Mouse (Mus musculus) liver, embryonic 13.5 days (tissue): ENCODE measurements around the gene Zfp667. TPM values are rescaled to one million over a fixed set of nuclear protein-coding genes. Genes with fewer than 3 reads are reported as not detected.
"Not testable (repeated sequence)": the region's sequence is repeated elsewhere in the genome, so short reads cannot be mapped to it uniquely, and the experiment has no call there.

Experiments
- ATAC-seq: fragments of 200-750 bp; cut with Nextera tagmentation; 2 replicates; pipeline ENCODE4 v1.8.0; 2017; ENCODE audit warnings: low read depth, mild to moderate bottlenecking, moderate number of reproducible peaks, moderate library complexity
- DNase-seq: peaks from one replicate; pipeline ENCODE4 v3.0.0; 2022
- H3K27ac ChIP-seq: fragments of 300-500 bp; sonication (generic); 2 replicates; pipeline ENCODE4 v1.5.1; 2015; ENCODE audit warnings: moderate library complexity, mild to moderate bottlenecking, inconsistent platforms
- H3K27me3 ChIP-seq: fragments of 300-500 bp; sonication (generic); 2 replicates; pipeline ENCODE4 v1.6.1; 2015; ENCODE audit warnings: mild to moderate bottlenecking, inconsistent platforms
- H3K36me3 ChIP-seq: fragments of 300-500 bp; sonication (generic); 2 replicates; pipeline ENCODE4 v1.6.1; 2015; ENCODE audit warnings: mild to moderate bottlenecking, inconsistent platforms
- H3K4me1 ChIP-seq: fragments of 300-500 bp; sonication (generic); replicated peaks from 2 replicates; pipeline ENCODE4 v1.6.1; 2015; ENCODE audit warnings: inconsistent platforms
- H3K4me2 ChIP-seq: fragments of 300-500 bp; sonication (generic); 2 replicates; pipeline ENCODE4 v1.6.1; 2015; ENCODE audit warnings: inconsistent platforms, mild to moderate bottlenecking, moderate library complexity
- H3K4me3 ChIP-seq: fragments of 300-500 bp; sonication (generic); replicated peaks from 2 replicates; pipeline ENCODE4 v1.5.1; 2015; ENCODE audit warnings: mild to moderate bottlenecking, inconsistent platforms
- H3K9ac ChIP-seq: fragments of 300-500 bp; sonication (generic); 2 replicates; pipeline ENCODE4 v1.6.1; 2015; ENCODE audit warnings: mild to moderate bottlenecking, inconsistent platforms
- H3K9me3 ChIP-seq: fragments of 300-500 bp; sonication (generic); replicated peaks from 2 replicates; pipeline ENCODE4 v1.6.1; 2016; ENCODE audit warnings: inconsistent platforms
- WGBS: fragments of 180-500 bp; shearing (Covaris S2); methylation state at CpG from one replicate; pipeline ENCODE4 v1.1.7; 2015; ENCODE audit not compliant: insufficient replicate concordance; 5-methylcytosine and 5-hydroxymethylcytosine counted together
- polyA plus RNA-seq: library from polyadenylated mRNA; unstranded; fragments of >200 nt; fragmentation: Nextera tagmentation; extraction: Ambion mirVana; gene quantifications from 2 replicates; pipeline ENCODE4 v1.2.1, GENCODE M21; 2015

Gene Zfp667
- polyA plus RNA-seq, 1 experiment from 2014 or later, result 7.6 TPM

DNA sequence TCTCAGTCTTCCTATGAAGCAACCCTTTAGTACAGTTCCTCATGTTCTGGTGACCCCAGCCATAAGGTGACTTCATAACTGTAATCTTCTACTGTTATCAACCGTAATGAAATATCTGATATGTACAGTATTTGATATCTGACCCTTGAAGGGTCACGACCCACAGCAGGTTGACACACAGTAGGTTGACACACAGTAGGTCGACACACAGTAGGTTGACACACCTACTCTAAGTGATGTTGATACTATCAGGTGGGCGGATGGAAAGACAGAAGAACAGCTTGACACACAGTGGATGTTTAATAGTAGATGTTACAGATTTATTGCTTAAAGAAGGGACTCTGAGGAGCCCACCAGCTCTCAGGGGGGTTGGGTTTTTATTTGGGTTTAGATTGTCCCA, 23.4 kb upstream of the Zfp667 start:
- no peaks in the 10 kb centered on the region for H3K27me3 ChIP-seq
- WGBS, result 62% methylated on average over 4 of the region's 4 CpGs
- no peak overlapping the region for H3K9ac ChIP-seq
- H3K4me1 ChIP-seq, result no peaks in the 10 kb centered on the region
- H3K36me3 ChIP-seq, result no peaks in the 10 kb centered on the region
- H3K4me2 ChIP-seq, result no peak overlapping the region
- H3K4me3 ChIP-seq, result no peak overlapping the region
- H3K9me3 ChIP-seq, result no peaks in the 10 kb centered on the region
- no peak for DNase-seq
- no peak for ATAC-seq
- H3K27ac ChIP-seq, result no peak overlapping the region

DNA sequence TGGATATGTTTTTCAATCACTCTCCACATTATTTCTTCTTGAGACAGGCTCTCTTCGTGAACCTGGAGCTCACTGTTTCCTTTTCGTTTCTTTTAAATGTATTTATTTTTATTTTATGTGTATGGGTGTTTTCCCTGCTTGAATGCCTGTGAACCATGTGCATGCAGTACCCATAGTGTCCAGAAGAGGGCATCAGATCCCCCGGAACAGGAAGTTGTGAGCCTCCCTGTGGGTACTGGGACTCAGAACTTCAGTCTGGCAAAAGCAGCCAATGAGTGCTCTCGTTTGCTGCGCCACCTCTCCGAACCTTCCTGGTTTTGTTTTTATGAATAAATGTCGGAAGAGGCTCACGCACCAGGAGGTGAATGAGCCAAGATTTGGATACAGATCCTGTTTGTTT, 20.7 kb upstream of the Zfp667 start:
- Histone ChIP-seq H3K36me3 (no peaks in the 10 kb centered on the region), H3K9ac (no peak overlapping the region), H3K4me1 (no peaks in the 10 kb centered on the region), H3K4me2 (no peak overlapping the region), H3K27me3 (no peaks in the 10 kb centered on the region), H3K27ac (no peak overlapping the region), H3K4me3 (no peak overlapping the region), H3K9me3 (no peaks in the 10 kb centered on the region)
- ATAC-seq, result no peak; the same call in 1 of the 2 replicates
- peak; percentile 53 for DNase-seq
- WGBS, result 40% methylated on average over 8 of the region's 8 CpGs

DNA sequence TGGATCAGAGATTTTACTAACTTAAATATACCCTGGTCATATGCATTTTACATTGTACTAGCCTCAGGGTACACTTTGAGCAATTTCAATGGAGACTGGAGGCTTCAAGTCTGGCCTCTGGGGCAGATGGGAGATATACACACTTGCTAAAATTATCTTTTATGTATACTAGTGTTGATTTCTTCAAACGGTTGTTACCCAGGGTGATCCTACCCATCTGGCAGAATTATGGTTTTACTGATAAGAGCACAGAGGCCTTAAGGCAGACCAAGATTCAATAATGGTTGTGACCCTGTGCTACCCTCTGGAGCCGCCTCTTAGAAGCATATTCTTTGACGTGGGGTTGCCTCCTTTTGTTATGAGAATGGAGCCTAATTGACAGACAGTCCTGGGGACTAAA, 8.5 kb upstream of the Zfp667 start:
- Histone ChIP-seq H3K36me3 (no peaks in the 10 kb centered on the region), H3K27ac (peak overlapping the region; percentile 41; the same call in 1 of the 2 replicates), H3K4me3 (no peak overlapping the region), H3K9ac (no peak overlapping the region), H3K9me3 (no peaks in the 10 kb centered on the region), H3K27me3 (no peaks in the 10 kb centered on the region), H3K4me2 (no peak overlapping the region), H3K4me1 (peaks cover 24% of the 10 kb centered on the region)
- 9% methylated on average over 3 of the region's 3 CpGs for WGBS
- peak; percentile 29 for DNase-seq
- ATAC-seq, result peak; percentile 86

DNA sequence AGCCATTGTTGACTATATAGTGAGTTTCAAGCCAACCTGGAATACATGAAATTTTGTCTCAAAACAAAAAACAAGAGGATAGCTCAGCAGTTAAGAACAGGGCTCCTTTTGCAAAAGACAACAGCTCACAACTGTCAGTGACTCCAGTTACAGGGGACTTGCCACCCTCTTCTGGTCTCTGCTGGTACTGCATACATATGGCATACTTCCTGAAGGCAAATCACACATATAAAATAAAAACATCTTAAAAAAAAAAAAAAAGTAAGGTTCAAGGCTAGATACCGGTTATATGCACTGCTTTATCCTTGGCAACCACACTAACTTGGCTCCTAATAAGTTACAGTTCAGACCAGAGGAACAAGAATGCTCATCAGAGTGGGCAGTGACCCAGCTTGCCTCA, 3.6 kb upstream of the Zfp667 start:
- peak overlapping the region; percentile 64 for H3K4me2 ChIP-seq
- no peaks in the 10 kb centered on the region for H3K36me3 ChIP-seq
- DNase-seq, result peak; percentile 68
- no peak for ATAC-seq
- H3K9ac ChIP-seq, result peak overlapping the region; percentile 68
- H3K27ac ChIP-seq, result peak overlapping the region; percentile 30; the same call in 1 of the 2 replicates
- H3K4me3 ChIP-seq, result peak overlapping the region; percentile 63
- H3K4me1 ChIP-seq, result peaks cover 47% of the 10 kb centered on the region
- H3K9me3 ChIP-seq, result no peaks in the 10 kb centered on the region
- H3K27me3 ChIP-seq, result no peaks in the 10 kb centered on the region
- 0% methylated on average over 1 of the region's 1 CpGs for WGBS

DNA sequence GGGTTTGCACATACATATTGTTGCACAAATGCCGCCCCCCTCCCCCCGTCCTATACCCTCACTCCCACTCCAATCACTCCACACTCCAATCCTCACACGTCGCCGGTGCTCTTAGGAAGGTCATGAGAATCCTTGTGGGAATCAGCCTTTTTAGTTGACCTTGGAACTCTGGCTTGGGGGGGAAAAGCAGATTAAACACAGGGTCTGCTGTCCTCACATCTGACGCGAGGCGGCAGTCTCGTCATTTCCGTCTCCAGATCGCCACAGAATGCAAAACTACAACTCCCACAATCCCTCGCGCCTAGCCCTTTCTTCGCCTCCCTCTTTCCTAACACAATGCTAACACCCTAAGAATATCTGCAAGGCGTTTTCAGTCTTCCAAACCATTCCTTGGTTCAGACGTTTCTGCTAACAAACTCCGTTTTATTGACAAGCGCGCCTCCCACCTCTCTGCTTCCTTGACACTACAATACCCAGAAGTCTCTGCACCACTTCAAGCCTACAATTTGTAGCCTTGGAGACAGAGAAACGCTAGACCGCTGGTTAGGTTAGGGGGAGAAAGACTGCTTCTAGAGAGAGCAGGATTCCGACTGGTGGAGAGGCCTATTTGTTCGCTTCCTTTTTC, 2.8 kb upstream of the Zfp667 start:
- Histone ChIP-seq H3K9ac (peak overlapping the region; percentile 68), H3K4me2 (peak overlapping the region; percentile 64), H3K4me1 (peaks cover 47% of the 10 kb centered on the region), H3K9me3 (no peaks in the 10 kb centered on the region), H3K27ac (peak overlapping the region; percentile 30), H3K4me3 (peak overlapping the region; percentile 63), H3K27me3 (no peaks in the 10 kb centered on the region), H3K36me3 (no peaks in the 10 kb centered on the region)
- DNase-seq (peak; percentile 74), ATAC-seq (peak; percentile 43)
- WGBS, result under 1% methylated on average over 23 of the region's 23 CpGs

DNA sequence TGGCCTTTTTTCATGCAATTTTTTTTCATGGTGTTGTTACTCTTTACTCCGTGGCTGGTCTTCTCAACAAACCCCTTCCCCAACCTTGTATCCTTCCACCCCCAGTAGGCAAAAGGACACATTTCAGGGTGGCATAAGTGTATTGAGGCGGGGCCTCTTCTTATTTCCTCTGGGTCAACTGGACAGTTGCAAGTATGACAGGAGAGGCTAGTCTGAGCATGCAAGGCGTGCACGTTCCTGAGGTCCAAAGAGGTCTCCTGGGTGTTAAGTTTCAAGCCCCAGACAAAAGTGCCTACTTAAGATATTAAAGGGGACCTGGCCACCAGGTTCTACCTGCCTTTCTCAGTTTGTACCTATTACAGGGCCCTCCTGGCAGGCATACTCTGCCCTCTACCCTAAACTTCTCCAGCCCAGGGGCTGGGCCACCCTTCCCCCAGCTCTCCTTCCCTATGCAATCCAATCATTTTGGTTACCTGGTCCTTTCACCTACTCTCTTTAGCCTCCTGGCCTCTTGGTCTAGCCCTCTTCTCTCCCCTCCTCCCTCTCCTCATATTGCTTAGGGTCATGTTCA, 1.9 kb upstream of the Zfp667 start:
- H3K4me2 ChIP-seq, result 0 out of 2 replicates have a peak overlapping the region, but pooled peaks have one; percentile 64
- H3K36me3 ChIP-seq, result no peaks in the 10 kb centered on the region; the same call in 1 of the 2 replicates
- H3K4me3 ChIP-seq, result no peak overlapping the region
- no peak overlapping the region for H3K9ac ChIP-seq
- ATAC-seq, result no peak
- H3K9me3 ChIP-seq, result no peaks in the 10 kb centered on the region
- H3K27me3 ChIP-seq, result no peaks in the 10 kb centered on the region
- DNase-seq, result no peak
- H3K4me1 ChIP-seq, result peaks cover 48% of the 10 kb centered on the region
- WGBS, result 84% methylated on average over 4 of the region's 4 CpGs
- H3K27ac ChIP-seq, result no peak overlapping the region

DNA sequence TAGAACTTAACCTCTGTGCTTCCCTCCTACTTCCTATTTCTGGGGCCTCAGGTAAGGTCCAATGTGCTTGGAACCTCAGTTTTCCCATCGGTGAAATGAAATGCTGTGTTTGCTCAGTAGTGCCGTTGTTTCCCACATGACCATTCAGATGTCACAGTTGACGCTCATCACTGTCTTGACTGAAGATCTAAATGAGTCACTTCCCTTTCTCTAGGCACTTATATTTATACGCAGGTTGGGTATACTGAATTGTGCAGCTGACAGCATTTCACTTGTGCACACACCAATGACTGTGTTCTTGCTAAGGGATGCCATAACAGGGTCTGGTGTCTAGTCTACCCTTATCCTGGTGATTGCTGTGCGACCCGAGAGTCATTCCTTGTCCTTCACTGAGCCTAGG, 1.0 kb upstream of the Zfp667 start:
- Histone ChIP-seq H3K27me3 (no peaks in the 10 kb centered on the region), H3K27ac (peak overlapping the region; percentile 70; the same call in 1 of the 2 replicates), H3K4me3 (peak overlapping the region; percentile 71), H3K4me1 (peaks cover 48% of the 10 kb centered on the region), H3K4me2 (peak overlapping the region; percentile 82), H3K9ac (peak overlapping the region; percentile 75), H3K36me3 (peaks cover 3% of the 10 kb centered on the region; the same call in 1 of the 2 replicates), H3K9me3 (no peaks in the 10 kb centered on the region)
- 65% methylated on average over 6 of the region's 6 CpGs for WGBS
- ATAC-seq (no peak), DNase-seq (no peak)

DNA sequence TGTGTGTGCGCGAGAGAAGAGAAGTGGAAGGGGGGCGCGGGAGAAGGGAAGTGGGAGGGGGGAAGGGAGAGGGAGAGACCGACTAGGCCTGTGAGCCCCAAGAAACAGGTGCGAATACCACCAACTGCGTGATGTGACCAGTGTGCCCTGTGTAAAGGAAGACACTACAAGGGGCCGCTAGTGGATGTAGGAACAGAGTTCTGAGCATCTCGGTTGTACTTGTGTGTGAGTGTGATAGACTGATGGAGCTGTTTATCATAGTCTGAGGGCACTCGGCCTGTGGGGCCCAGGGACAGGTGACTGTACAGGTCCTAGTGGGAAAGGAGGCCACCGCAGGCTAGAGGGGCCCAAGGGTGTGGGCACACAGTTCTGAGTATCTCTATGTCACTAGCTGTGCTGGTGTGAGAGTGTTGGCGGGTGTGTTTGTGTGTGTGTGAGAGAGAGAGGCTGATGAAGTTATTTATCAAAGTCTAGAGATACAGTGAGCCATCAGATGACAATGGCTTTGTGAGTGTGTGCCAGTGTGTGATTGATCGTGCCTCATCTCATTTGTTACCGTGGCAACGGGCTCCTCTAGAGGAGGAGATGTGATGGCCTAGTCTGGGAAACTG, 647 bp downstream of the Zfp667 start:
- Histone ChIP-seq H3K4me1 (peaks cover 48% of the 10 kb centered on the region), H3K36me3 (peaks cover 3% of the 10 kb centered on the region; the same call in 1 of the 2 replicates), H3K4me3 (peak overlapping the region; percentile 71), H3K4me2 (peak overlapping the region; percentile 82), H3K9me3 (no peaks in the 10 kb centered on the region), H3K27ac (peak overlapping the region; percentile 76), H3K27me3 (no peaks in the 10 kb centered on the region), H3K9ac (peak overlapping the region; percentile 75)
- WGBS, result 19% methylated on average over 15 of the region's 15 CpGs
- peak; percentile 54 for DNase-seq
- ATAC-seq, result peak; percentile 74

DNA sequence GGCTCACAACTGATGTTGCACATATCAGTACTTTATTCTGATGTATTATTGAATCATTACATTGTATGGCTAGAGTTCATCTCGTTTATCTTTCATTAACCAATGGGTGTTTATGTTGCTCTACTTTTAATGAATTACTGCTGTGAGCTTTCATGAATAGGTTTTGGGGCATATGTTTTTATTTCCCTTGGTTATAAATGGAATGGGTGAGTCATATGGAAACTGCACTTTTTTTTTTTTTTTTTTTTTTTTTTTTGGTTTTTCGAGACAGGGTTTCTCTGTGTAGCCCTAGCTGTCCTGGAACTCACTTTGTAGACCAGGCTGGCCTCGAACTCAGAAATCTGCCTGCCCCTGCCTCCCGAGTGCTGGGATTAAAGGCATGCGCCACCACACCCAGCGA, 4.7 kb downstream of the Zfp667 start:
- H3K9me3 ChIP-seq, H3K9ac ChIP-seq, DNase-seq, H3K27me3 ChIP-seq, H3K27ac ChIP-seq, H3K4me2 ChIP-seq, H3K4me3 ChIP-seq, ATAC-seq: not testable (repeated sequence)
- Histone ChIP-seq H3K36me3 (peaks cover 29% of the 10 kb centered on the region), H3K4me1 (peaks cover 24% of the 10 kb centered on the region)
- WGBS, result 70% methylated on average over 5 of the region's 6 CpGs

DNA sequence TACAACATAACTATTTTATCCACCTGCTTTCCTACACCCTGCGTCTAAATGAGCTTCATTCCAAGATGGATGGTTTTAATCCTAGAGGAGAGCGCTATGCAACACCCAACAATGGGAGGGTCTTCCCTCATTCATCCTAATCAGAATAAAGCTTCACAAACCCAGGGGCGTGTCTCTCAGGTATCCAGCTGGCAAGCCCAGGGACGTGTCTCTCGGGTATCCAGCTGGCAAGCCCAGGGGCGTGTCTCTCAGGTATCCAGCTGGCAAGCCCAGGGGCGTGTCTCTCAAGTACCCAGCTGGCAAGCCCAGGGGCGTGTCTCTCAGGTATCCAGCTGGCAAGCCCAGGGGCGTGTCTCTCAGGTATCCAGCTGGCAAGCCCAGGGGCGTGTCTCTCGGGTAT, 14.4 kb downstream of the Zfp667 start:
- DNase-seq, H3K9me3 ChIP-seq, H3K27ac ChIP-seq, H3K9ac ChIP-seq, ATAC-seq, H3K4me2 ChIP-seq, H3K4me1 ChIP-seq, H3K4me3 ChIP-seq, H3K27me3 ChIP-seq: not testable (repeated sequence)
- H3K36me3 ChIP-seq, result peaks cover 27% of the 10 kb centered on the region
- WGBS, result 68% methylated on average over 11 of the region's 11 CpGs

DNA sequence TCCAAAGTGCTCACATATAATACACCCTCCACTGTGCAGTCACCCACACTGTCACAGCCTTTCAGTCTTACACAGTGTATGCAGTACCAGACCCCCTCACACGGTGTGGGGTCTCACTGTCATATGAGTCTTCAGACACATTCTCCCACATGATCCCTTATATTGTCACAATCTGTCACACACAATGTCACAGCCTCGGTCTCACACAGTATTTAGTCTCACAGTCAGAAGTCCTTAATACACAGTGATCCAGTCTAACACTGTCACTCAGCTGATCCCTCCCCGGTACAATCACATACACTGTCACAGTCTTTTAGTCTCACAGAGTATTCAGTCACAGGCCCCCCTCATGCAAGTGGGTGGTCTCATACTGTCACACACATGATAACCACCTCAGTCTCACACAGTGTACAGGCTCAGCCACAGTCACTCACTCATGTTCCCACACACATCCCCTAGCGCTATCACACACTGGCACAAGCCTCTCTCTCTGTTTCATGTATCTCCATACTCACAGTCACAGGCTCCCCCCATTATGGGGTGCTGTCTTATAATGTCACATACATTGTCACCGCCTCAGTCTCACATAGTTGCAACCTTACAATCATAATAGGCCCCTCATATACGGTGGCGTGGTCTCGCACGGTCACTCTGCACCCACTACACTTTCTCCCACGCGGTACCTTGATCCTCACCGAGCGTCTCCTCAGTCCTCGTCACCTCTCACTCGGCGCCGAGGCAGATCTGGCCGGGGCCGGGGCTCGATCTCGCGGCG, 44.3 kb downstream of the Zfp667 start:
- 15% methylated on average over 23 of the region's 23 CpGs for WGBS
- Histone ChIP-seq H3K36me3 (no peaks in the 10 kb centered on the region), H3K4me2 (peak overlapping the region; percentile 79), H3K27me3 (no peaks in the 10 kb centered on the region), H3K9me3 (no peaks in the 10 kb centered on the region), H3K4me1 (peaks cover 14% of the 10 kb centered on the region), H3K4me3 (peak overlapping the region; percentile 68), H3K9ac (peak overlapping the region; percentile 76), H3K27ac (peak overlapping the region; percentile 60; the same call in 1 of the 2 replicates)
- ATAC-seq (peak; percentile 75), DNase-seq (no peak)
